Mouse (Mus musculus): Measurements from ENCODE around the gene Cpn1.

The Cpn1 gene

DNA sequence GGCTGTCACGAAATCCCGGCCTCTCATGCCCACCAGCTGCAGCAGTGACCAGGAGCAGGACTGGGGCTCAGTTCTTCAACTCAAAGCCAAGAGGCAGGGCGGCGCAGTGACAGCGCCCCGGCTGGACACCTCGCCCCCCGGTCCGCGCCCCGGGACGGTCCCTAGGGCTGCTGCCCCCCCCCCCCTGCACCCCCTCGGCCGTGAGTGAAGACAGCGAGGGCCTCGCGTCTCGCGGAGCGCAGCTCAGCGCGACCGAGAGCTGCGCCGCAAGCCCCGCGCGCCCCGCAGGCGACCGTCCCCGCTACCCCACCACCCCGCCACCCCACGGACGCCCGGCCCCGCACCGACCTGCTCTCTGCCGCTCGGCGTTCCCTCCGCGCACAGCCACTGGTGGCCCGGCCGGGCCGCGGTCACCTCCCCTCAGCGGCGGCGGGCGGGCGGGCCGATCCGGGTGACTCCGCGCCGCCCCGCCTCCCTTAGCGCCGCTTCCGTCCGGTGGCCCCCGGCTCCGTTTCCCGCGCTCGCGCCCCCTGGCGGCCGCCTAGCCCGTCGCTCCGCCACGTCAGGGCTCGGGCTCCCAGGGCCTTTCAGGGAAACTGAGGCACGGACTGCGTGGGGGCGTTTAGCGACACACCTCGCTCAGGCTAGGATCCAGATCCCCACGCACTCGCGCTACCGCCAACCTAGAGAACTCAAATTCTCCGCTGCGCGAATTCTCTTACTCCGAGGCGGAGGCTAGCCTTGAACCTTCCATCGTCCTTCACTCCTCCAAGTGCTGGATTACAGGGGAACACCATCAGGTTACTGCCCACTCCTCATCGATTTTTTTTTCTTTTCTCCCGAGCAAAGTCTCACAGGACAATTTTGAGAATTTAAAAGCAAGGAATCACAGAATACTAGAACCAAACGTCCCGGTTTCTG lies 46.3 kb downstream of the Cpn1 start, which contains the start of gene Dnmbp:
Gene Dnmbp (minus strand): TSS at position 423 of the 921 bp plus-strand sequence.
- peak; percentile 88 to 95 for DNase-seq (ENCODE audit: inconsistent age in 2 of 2, low spot score in 1 of 2)

- peak in 1 of 2 experiments; percentile 78 for DNase-seq (ENCODE audit: inconsistent age in 2 of 2, low spot score in 1 of 2)
These were observed 47.1 kb downstream of the Cpn1 start for GRCm38 (mm10) chr19:43939171-43939768.

- DNase-seq (ENCODE audit: inconsistent age in 2 of 2, low spot score in 1 of 2), result peak; percentile 55 to 63
These were observed 48.0 kb downstream of the Cpn1 start for GRCm38 (mm10) chr19:43938355-43938754.

- DNase-seq (ENCODE audit: inconsistent age in 2 of 2, low spot score in 1 of 2), result no peak
These were observed 55.4 kb downstream of the Cpn1 start for GRCm38 (mm10) chr19:43930926-43931325.

- DNase-seq (ENCODE audit: inconsistent age in 2 of 2, low spot score in 1 of 2), result peak in 1 of 2 experiments; percentile 27
These were observed 56.0 kb downstream of the Cpn1 start for GRCm38 (mm10) chr19:43930366-43930765.

GRCm38 (mm10) chr19:43929869-43930268 lies 56.5 kb downstream of the Cpn1 start:
- DNase-seq (ENCODE audit: inconsistent age in 2 of 2, low spot score in 1 of 2), result no peak

GRCm38 (mm10) chr19:43927967-43928366 lies 58.4 kb downstream of the Cpn1 start:
- DNase-seq (ENCODE audit: inconsistent age in 2 of 2, low spot score in 1 of 2), result no peak

- DNase-seq (ENCODE audit: inconsistent age in 2 of 2, low spot score in 1 of 2), result peak in 1 of 2 experiments; percentile 65
These were observed 59.3 kb downstream of the Cpn1 start for GRCm38 (mm10) chr19:43927057-43927456.

- DNase-seq (ENCODE audit: inconsistent age in 2 of 2, low spot score in 1 of 2), result peak in 1 of 2 experiments; percentile 76
These were observed 60.0 kb downstream of the Cpn1 start for GRCm38 (mm10) chr19:43926141-43926987.

- no peak for DNase-seq (ENCODE audit: inconsistent age in 2 of 2, low spot score in 1 of 2)
These were observed 62.0 kb downstream of the Cpn1 start for GRCm38 (mm10) chr19:43924361-43924760.

DNA sequence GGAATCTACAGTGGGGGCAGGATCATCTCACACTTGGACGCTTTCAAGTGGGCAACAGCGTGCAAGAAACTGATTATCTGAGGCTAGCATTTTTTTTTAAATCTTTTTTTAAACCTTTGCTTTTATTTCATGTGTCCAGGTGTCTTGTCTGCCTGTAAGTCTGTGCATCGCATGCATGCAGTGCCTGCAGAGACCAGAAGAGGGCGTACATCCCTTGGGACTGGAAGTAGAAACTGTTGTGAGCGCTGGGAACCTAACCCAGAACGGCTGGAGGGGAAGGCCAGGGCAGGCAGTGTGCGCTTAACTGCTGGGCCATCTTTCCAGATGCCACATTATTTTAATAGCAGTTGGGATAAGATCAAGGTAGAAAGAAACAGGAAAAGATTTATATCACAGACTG lies 63.4 kb downstream of the Cpn1 start:
- DNase-seq (ENCODE audit: inconsistent age in 2 of 2, low spot score in 1 of 2), result no peak

DNA sequence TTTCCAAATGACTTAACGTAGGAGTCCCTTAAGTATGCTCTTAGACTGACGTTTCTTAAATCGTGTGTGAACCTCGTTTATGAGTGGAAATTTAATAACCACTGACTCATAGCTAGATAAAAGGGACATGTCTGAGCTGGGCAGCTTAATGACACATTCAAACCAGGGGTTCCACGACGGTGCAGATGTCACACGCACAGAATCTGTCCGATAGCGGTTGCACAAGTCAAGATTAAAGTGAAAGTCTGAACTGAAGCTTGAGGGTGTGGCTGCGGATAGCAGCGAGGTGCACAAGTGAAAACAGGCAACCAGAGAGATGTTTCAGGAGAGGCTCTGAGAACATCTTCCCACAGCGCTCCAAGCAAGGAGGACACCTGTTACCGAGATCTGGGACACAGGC lies 64.9 kb downstream of the Cpn1 start:
- DNase-seq (ENCODE audit: inconsistent age in 2 of 2, low spot score in 1 of 2), result peak in 1 of 2 experiments; percentile 63

- peak in 1 of 2 experiments; percentile 60 for DNase-seq (ENCODE audit: inconsistent age in 2 of 2, low spot score in 1 of 2)
These were observed 65.7 kb downstream of the Cpn1 start for GRCm38 (mm10) chr19:43920453-43921300.

GRCm38 (mm10) chr19:43919841-43920240 lies 66.5 kb downstream of the Cpn1 start:
- DNase-seq (ENCODE audit: inconsistent age in 2 of 2, low spot score in 1 of 2), result no peak

- DNase-seq (ENCODE audit: inconsistent age in 2 of 2, low spot score in 1 of 2), result no peak
These were observed 67.5 kb downstream of the Cpn1 start for GRCm38 (mm10) chr19:43918834-43919233.

- no peak for DNase-seq (ENCODE audit: inconsistent age in 2 of 2, low spot score in 1 of 2)
These were observed 68.6 kb downstream of the Cpn1 start for GRCm38 (mm10) chr19:43917763-43918162.

- no peak for DNase-seq (ENCODE audit: inconsistent age in 2 of 2, low spot score in 1 of 2)
These were observed 69.0 kb downstream of the Cpn1 start for GRCm38 (mm10) chr19:43917406-43917691.

- DNase-seq (ENCODE audit: inconsistent age in 2 of 2, low spot score in 1 of 2), result peak in 1 of 2 experiments; percentile 61
These were observed 69.6 kb downstream of the Cpn1 start for GRCm38 (mm10) chr19:43916586-43917405.

DNA sequence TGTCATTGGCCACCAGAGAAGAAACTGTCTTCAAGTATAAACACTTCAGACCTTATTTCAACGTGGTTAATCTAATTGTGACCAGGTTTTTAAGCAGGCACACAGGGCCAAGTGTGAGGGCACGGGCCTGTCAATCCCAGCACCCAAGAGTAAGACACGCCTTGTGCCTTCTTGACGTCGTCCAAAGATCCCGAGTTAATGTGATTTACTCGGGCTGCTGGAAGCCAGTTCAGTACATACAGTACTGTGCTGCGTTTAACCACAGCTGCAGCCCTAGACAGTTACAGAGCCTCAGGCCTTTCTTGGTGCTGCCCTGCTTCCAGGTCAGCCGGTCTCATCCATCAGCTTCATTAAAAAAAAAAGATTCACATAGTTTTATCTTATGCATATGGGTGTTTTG lies 70.9 kb downstream of the Cpn1 start:
- no peak for DNase-seq (ENCODE audit: inconsistent age in 2 of 2, low spot score in 1 of 2)

DNA sequence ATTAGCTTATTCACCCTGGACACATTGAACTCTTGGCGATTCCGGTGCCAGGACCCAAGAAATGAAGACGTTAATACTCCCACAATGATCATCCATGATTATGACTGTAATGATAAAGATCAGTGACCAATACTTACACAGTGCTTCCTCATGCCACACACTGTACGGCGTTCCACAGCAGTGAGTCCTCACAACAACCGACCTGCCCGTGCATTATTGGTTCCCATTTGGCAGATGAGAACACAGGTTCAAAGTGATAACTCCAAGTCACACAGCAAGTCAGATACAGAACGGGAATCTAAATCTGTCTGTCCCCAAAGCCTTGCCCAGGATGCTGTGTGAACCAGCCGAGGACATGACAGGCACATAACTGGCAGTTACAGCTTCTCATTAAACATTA lies 71.4 kb downstream of the Cpn1 start:
- DNase-seq (ENCODE audit: inconsistent age in 2 of 2, low spot score in 1 of 2), result no peak

All from adrenal gland, adult (tissue).